Mouse (Mus musculus): ENCODE measurements around the gene Vrk2. TPM values are rescaled to one million over a fixed set of nuclear protein-coding genes. Genes with fewer than 3 reads are reported as not detected.

Vrk2 gene
- polyA plus RNA-seq, 1 experiment: 2.0 TPM

- Histone ChIP-seq H3K27me3 (replicated peaks; ENCODE audit: control insufficient read depth, insufficient read depth, low read length) (no peaks in the 10 kb centered on the region), H3K4me3 (ENCODE audit: insufficient read depth, low read depth, low read length) (no peak overlapping the region), H3K4me1 (ENCODE audit: control insufficient read depth, insufficient read depth, low read length) (peaks cover 5% of the 10 kb centered on the region; the same call in 1 of the 2 replicates), H3K27ac (ENCODE audit: insufficient read depth, low read depth, low read length) (no peak overlapping the region), H3K36me3 (ENCODE audit: control insufficient read depth, insufficient read depth, low read length) (no peaks in the 10 kb centered on the region)
- no peak for TF ChIP-seq POLR2A (IDR thresholded peaks at IDR 0.05; ENCODE audit: low read depth, low read length)
- 98% methylated on average over 1 of the region's 1 CpGs for WGBS
- no peak for DNase-seq
These were observed 2.4 kb upstream of the Vrk2 start for GRCm38 (mm10) chr11:26596186-26596585.

- no peaks in the 10 kb centered on the region for H3K27me3 ChIP-seq (replicated peaks; ENCODE audit: control insufficient read depth, insufficient read depth, low read length)
- H3K4me3 ChIP-seq (ENCODE audit: insufficient read depth, low read depth, low read length): no peak overlapping the region
- no peak overlapping the region for H3K27ac ChIP-seq (ENCODE audit: insufficient read depth, low read depth, low read length)
- no peak for DNase-seq
- TF ChIP-seq CTCF (conservative IDR thresholded peaks at IDR 0.05; ENCODE audit: insufficient read depth, insufficient read length, low read depth, low read length) (no peak), POLR2A (IDR thresholded peaks at IDR 0.05; ENCODE audit: low read depth, low read length) (no peak)
- H3K36me3 ChIP-seq (ENCODE audit: control insufficient read depth, insufficient read depth, low read length): no peaks in the 10 kb centered on the region
- peaks cover 5% of the 10 kb centered on the region; the same call in 1 of the 2 replicates for H3K4me1 ChIP-seq (ENCODE audit: control insufficient read depth, insufficient read depth, low read length)
- WGBS: 100% methylated on average over 1 of the region's 1 CpGs
These were observed 688 bp upstream of the Vrk2 start for GRCm38 (mm10) chr11:26594487-26594886.

GRCm38 (mm10) chr11:26592395-26593053 lies 1.3 kb downstream of the Vrk2 start:
- H3K27me3 ChIP-seq (replicated peaks; ENCODE audit: control insufficient read depth, insufficient read depth, low read length): no peaks in the 10 kb centered on the region
- 31% methylated on average over 6 of the region's 6 CpGs for WGBS
- 0 out of 2 replicates have a peak overlapping the region, but pooled peaks have one; percentile 2 for H3K27ac ChIP-seq (ENCODE audit: insufficient read depth, low read depth, low read length)
- DNase-seq: no peak
- H3K36me3 ChIP-seq (ENCODE audit: control insufficient read depth, insufficient read depth, low read length): no peaks in the 10 kb centered on the region
- H3K4me1 ChIP-seq (ENCODE audit: control insufficient read depth, insufficient read depth, low read length): peaks cover 5% of the 10 kb centered on the region; the same call in 1 of the 2 replicates
- H3K4me3 ChIP-seq (ENCODE audit: insufficient read depth, low read depth, low read length): peak overlapping the region; percentile 75
- no peak for TF ChIP-seq CTCF (conservative IDR thresholded peaks at IDR 0.05; ENCODE audit: insufficient read depth, insufficient read length, low read depth, low read length)
- no peak for TF ChIP-seq POLR2A (IDR thresholded peaks at IDR 0.05; ENCODE audit: low read depth, low read length)

- H3K36me3 ChIP-seq (ENCODE audit: control insufficient read depth, insufficient read depth, low read length): no peaks in the 10 kb centered on the region
- H3K27me3 ChIP-seq (replicated peaks; ENCODE audit: control insufficient read depth, insufficient read depth, low read length): no peaks in the 10 kb centered on the region
- H3K4me3 ChIP-seq (ENCODE audit: insufficient read depth, low read depth, low read length): no peak overlapping the region
- no peak for TF ChIP-seq POLR2A (IDR thresholded peaks at IDR 0.05; ENCODE audit: low read depth, low read length)
- TF ChIP-seq CTCF (conservative IDR thresholded peaks at IDR 0.05; ENCODE audit: insufficient read depth, insufficient read length, low read depth, low read length): no peak
- no peak for DNase-seq
- no peaks in the 10 kb centered on the region; the same call in 1 of the 2 replicates for H3K4me1 ChIP-seq (ENCODE audit: control insufficient read depth, insufficient read depth, low read length)
- WGBS: 89% methylated on average over 1 of the region's 1 CpGs
- H3K27ac ChIP-seq (ENCODE audit: insufficient read depth, low read depth, low read length): no peak overlapping the region
These were observed 6.6 kb downstream of the Vrk2 start for GRCm38 (mm10) chr11:26587184-26587524.

- Histone ChIP-seq H3K4me3 (ENCODE audit: insufficient read depth, low read depth, low read length) (no peak overlapping the region), H3K4me1 (ENCODE audit: control insufficient read depth, insufficient read depth, low read length) (no peaks in the 10 kb centered on the region), H3K27me3 (replicated peaks; ENCODE audit: control insufficient read depth, insufficient read depth, low read length) (no peaks in the 10 kb centered on the region), H3K36me3 (ENCODE audit: control insufficient read depth, insufficient read depth, low read length) (no peaks in the 10 kb centered on the region), H3K27ac (ENCODE audit: insufficient read depth, low read depth, low read length) (no peak overlapping the region)
- no peak for DNase-seq
- TF ChIP-seq POLR2A (IDR thresholded peaks at IDR 0.05; ENCODE audit: low read depth, low read length): no peak
- 64% methylated on average over 6 of the region's 6 CpGs for WGBS
These were observed 7.2 kb downstream of the Vrk2 start for GRCm38 (mm10) chr11:26586367-26587183.

- no peaks in the 10 kb centered on the region for H3K4me1 ChIP-seq (ENCODE audit: control insufficient read depth, insufficient read depth, low read length)
- H3K27me3 ChIP-seq (replicated peaks; ENCODE audit: control insufficient read depth, insufficient read depth, low read length): no peaks in the 10 kb centered on the region
- 64% methylated on average over 17 of the region's 17 CpGs for WGBS
- TF ChIP-seq POLR2A (IDR thresholded peaks at IDR 0.05; ENCODE audit: low read depth, low read length) (no peak), CTCF (conservative IDR thresholded peaks at IDR 0.05; ENCODE audit: insufficient read depth, insufficient read length, low read depth, low read length) (no peak)
- H3K4me3 ChIP-seq (ENCODE audit: insufficient read depth, low read depth, low read length): no peak overlapping the region
- DNase-seq: no peak
- no peak overlapping the region for H3K27ac ChIP-seq (ENCODE audit: insufficient read depth, low read depth, low read length)
- no peaks in the 10 kb centered on the region for H3K36me3 ChIP-seq (ENCODE audit: control insufficient read depth, insufficient read depth, low read length)
These were observed 8.1 kb downstream of the Vrk2 start for GRCm38 (mm10) chr11:26585409-26586366.
